Mouse (Mus musculus): ENCODE measurements around the gene Gm37240. TPM values are rescaled to one million over a fixed set of nuclear protein-coding genes. Genes with fewer than 3 reads are reported as not detected.

Gene Gm37240
- polyA plus RNA-seq, 1 experiment: 1.9 TPM

GRCm38 (mm10) chr3:85397816-85398482 lies 489.4 kb downstream of the Gm37240 start:
- H3K4me1 ChIP-seq (ENCODE audit: control insufficient read depth, insufficient read depth, low read length): no peaks in the 10 kb centered on the region
- H3K27ac ChIP-seq (ENCODE audit: insufficient read depth, low read length): no peak overlapping the region
- H3K4me3 ChIP-seq (ENCODE audit: insufficient read depth, low read length): no peak overlapping the region
- no peak for TF ChIP-seq POLR2A (IDR thresholded peaks at IDR 0.05; ENCODE audit: low read depth, low read length)
- no peak for TF ChIP-seq CTCF (IDR thresholded peaks at IDR 0.05; ENCODE audit: borderline replicate concordance, insufficient read depth, low read length)

GRCm38 (mm10) chr3:85393395-85393794 lies 493.9 kb downstream of the Gm37240 start:
- no peak overlapping the region for H3K27ac ChIP-seq (ENCODE audit: insufficient read depth, low read length)

DNA sequence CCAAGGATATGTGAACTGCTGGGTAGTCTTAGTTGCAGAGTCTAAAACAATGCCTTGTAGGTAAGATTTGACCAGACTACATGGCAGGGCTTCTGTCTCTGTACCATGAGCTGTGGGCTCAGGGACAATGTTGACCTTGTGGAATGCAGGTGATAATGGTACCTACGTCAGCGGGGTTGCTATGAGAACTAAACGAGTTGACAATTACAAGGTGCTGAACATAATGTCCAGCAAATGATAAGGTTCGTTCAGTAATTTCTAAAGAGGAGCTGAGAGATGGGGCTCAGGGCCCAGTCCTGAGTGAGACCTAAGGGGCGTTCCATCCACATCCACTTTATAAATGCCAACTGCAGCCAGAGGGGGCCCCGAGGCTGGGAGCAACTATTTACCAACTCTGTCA lies 495.6 kb downstream of the Gm37240 start:
- Histone ChIP-seq H3K27ac (ENCODE audit: insufficient read depth, low read length) (no peak overlapping the region), H3K4me1 (ENCODE audit: control insufficient read depth, insufficient read depth, low read length) (no peaks in the 10 kb centered on the region), H3K4me3 (ENCODE audit: insufficient read depth, low read length) (no peak overlapping the region)
- TF ChIP-seq POLR2A (IDR thresholded peaks at IDR 0.05; ENCODE audit: low read depth, low read length) (no peak), CTCF (IDR thresholded peaks at IDR 0.05; ENCODE audit: borderline replicate concordance, insufficient read depth, low read length) (no peak)

More at GRCm38 (mm10) chr3:85393395-85393794, 493.9 kb downstream of the Gm37240 start:
- no peak overlapping the region for H3K4me3 ChIP-seq (ENCODE audit: insufficient read depth, low read length)
- no peaks in the 10 kb centered on the region for H3K4me1 ChIP-seq (ENCODE audit: control insufficient read depth, insufficient read depth, low read length)
- no peak for TF ChIP-seq CTCF (IDR thresholded peaks at IDR 0.05; ENCODE audit: borderline replicate concordance, insufficient read depth, low read length)
- no peak for TF ChIP-seq POLR2A (IDR thresholded peaks at IDR 0.05; ENCODE audit: low read depth, low read length)

DNA sequence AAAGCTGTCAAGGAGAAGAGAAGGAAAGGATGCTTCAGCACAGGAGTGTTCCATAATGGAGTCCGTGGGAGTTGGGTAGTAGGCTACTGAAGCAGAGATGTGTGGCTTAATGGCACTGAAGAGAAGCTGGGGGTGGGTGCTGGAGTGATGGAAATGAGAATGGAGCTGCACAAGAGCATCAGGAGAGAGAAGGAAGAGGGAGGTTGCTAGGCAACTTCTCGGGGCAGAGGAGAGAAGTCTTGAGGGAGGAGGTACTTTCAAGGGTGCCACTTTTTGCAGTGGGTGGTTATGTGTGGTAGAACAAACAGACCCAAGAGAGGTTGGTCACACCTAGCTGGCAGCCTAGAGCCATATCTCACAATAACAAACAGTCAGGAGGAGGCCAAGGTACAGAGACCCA lies 496.2 kb downstream of the Gm37240 start:
- H3K27ac ChIP-seq (ENCODE audit: insufficient read depth, low read length): no peak overlapping the region
- TF ChIP-seq POLR2A (IDR thresholded peaks at IDR 0.05; ENCODE audit: low read depth, low read length) (no peak), CTCF (IDR thresholded peaks at IDR 0.05; ENCODE audit: borderline replicate concordance, insufficient read depth, low read length) (no peak)
- H3K4me1 ChIP-seq (ENCODE audit: control insufficient read depth, insufficient read depth, low read length): no peaks in the 10 kb centered on the region
- H3K4me3 ChIP-seq (ENCODE audit: insufficient read depth, low read length): no peak overlapping the region

DNA sequence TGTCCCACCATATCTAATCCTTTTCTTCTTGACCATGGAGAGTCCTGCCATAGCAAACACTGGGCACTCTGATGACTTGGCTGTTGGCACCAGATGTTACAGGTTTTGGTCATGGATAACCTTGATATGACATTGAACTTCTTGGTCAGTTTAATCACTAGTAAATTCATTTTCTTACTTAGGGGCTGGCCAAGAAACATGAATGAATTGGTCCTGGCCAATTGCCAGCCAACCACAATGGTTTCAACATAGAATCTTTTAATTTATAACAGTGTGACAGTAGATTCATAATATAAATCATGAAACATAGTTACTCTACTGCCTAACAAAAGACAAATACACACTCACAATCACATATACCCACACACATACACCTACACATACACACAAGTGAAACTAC lies 501.9 kb downstream of the Gm37240 start:
- TF ChIP-seq POLR2A (IDR thresholded peaks at IDR 0.05; ENCODE audit: low read depth, low read length) (no peak), CTCF (IDR thresholded peaks at IDR 0.05; ENCODE audit: borderline replicate concordance, insufficient read depth, low read length) (no peak)
- Histone ChIP-seq H3K4me3 (ENCODE audit: insufficient read depth, low read length) (no peak overlapping the region), H3K27ac (ENCODE audit: insufficient read depth, low read length) (no peak overlapping the region), H3K4me1 (ENCODE audit: control insufficient read depth, insufficient read depth, low read length) (no peaks in the 10 kb centered on the region)

DNA sequence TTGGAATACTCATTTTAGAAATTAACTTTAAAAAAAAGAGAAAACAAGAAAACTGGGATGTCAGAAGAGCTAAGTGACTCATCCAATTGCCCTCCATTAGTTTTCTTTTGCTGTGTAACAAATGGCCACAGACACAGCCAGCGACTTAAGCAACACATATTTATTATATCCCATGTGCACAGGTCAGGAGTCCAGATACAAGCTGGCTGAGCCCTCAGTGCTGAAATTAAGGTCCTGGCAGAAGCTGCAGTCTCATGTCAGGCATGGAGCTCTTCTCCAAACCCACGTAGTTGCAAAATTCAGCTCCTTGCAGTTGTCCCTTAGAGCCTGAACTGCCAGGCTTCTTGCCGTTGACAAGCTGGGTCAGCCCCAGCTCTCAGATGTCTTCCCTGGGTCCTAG lies 504.0 kb downstream of the Gm37240 start:
- Histone ChIP-seq H3K4me1 (ENCODE audit: control insufficient read depth, insufficient read depth, low read length) (no peaks in the 10 kb centered on the region), H3K4me3 (ENCODE audit: insufficient read depth, low read length) (no peak overlapping the region), H3K27ac (ENCODE audit: insufficient read depth, low read length) (no peak overlapping the region)
- TF ChIP-seq CTCF (IDR thresholded peaks at IDR 0.05; ENCODE audit: borderline replicate concordance, insufficient read depth, low read length): no peak
- TF ChIP-seq POLR2A (IDR thresholded peaks at IDR 0.05; ENCODE audit: low read depth, low read length): no peak

- peaks cover 6% of the 10 kb centered on the region; the same call in 1 of the 2 replicates for H3K4me1 ChIP-seq (ENCODE audit: control insufficient read depth, insufficient read depth, low read length)
- H3K4me3 ChIP-seq (ENCODE audit: insufficient read depth, low read length): no peak overlapping the region
- H3K27ac ChIP-seq (ENCODE audit: insufficient read depth, low read length): no peak overlapping the region; the same call in 1 of the 2 replicates
- TF ChIP-seq POLR2A (IDR thresholded peaks at IDR 0.05; ENCODE audit: low read depth, low read length) (no peak), CTCF (IDR thresholded peaks at IDR 0.05; ENCODE audit: borderline replicate concordance, insufficient read depth, low read length) (no peak)
These were observed 508.5 kb downstream of the Gm37240 start for GRCm38 (mm10) chr3:85378703-85379395.

DNA sequence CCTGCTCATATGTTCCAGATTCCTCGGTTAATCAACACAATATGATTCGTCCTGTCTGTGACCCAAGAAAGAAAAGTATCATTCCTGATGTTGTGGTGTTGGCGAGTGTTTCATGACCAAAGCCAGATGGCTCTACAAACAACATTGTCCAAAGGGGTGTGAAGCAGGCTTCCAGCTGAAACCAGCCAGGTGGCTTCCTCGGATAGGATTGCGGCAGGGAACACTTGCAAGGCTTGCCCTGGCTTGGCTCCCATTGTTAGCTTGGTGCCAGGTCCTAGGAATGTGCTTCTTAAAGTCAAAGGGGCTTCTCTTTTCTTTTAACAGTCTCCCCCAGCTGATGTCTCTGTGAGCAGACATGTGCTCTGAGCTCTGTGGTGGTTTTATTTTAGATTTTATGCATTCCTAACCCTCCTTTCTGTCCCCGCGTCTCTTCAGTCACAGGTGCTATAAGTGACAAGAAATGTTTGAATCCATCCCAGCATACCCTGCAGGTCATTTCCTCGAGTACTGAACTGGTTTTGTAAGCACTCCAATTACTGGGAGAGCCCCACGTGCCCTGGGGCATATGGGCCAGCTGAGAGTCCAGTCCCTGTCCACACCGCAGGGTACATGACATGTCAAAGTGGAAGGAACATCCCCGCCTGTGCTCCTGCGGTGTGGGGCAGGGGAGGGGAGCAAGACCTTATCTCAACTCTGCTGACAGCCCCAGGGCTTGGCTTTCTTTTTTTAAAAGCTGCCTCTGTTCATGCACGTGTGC lies 509.2 kb downstream of the Gm37240 start:
- no peak for TF ChIP-seq CTCF (IDR thresholded peaks at IDR 0.05; ENCODE audit: borderline replicate concordance, insufficient read depth, low read length)
- no peak for TF ChIP-seq POLR2A (IDR thresholded peaks at IDR 0.05; ENCODE audit: low read depth, low read length)
- no peak overlapping the region for H3K4me3 ChIP-seq (ENCODE audit: insufficient read depth, low read length)
- peaks cover 6% of the 10 kb centered on the region; the same call in 1 of the 2 replicates for H3K4me1 ChIP-seq (ENCODE audit: control insufficient read depth, insufficient read depth, low read length)
- H3K27ac ChIP-seq (ENCODE audit: insufficient read depth, low read length): peak overlapping the region; percentile 11

DNA sequence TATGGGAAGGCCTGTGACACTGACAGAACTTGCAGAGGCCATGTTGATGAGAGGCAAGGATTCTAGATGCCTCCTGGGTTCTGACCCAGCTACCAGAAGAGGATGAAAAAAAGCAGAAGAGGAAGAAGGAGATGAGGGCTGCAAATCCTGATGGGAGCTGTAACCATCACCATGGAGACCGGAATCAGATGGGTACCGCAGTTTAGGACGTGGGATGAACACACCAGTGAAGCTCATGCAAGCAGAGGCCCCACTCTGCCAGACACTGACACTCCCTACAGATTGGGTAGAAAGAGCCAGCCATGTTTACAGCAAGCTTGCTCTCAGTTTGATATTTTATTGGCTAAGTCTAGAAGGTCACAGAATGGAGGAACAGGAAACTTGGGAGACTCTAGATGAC lies 509.8 kb downstream of the Gm37240 start:
- no peak overlapping the region for H3K4me3 ChIP-seq (ENCODE audit: insufficient read depth, low read length)
- TF ChIP-seq POLR2A (IDR thresholded peaks at IDR 0.05; ENCODE audit: low read depth, low read length): no peak
- no peak for TF ChIP-seq CTCF (IDR thresholded peaks at IDR 0.05; ENCODE audit: borderline replicate concordance, insufficient read depth, low read length)
- peaks cover 8% of the 10 kb centered on the region; the same call in 1 of the 2 replicates for H3K4me1 ChIP-seq (ENCODE audit: control insufficient read depth, insufficient read depth, low read length)
- peak overlapping the region; percentile 69 for H3K27ac ChIP-seq (ENCODE audit: insufficient read depth, low read length)
